Mouse (Mus musculus): ENCODE results near the gene Cyb5b. TPM values are rescaled to one million over a fixed set of nuclear protein-coding genes. Genes with fewer than 3 reads are reported as not detected.
A peak's percentile ranks its signal among the peaks of the same experiment; 100 is the strongest.

Cyb5b gene
- polyA plus RNA-seq, 1 experiment, result 19.4 TPM

GRCm38 (mm10) chr8:107150057-107150403 lies 410 bp upstream of the Cyb5b start:
- TF ChIP-seq POLR2A (IDR thresholded peaks at IDR 0.05; ENCODE audit: borderline replicate concordance, control insufficient read depth, low read depth, low read length), result no peak
- no peak for TF ChIP-seq CTCF (IDR thresholded peaks at IDR 0.05; ENCODE audit: control insufficient read depth, insufficient read depth, low read length)
- H3K4me1 ChIP-seq (ENCODE audit: control insufficient read depth, insufficient read depth, low read length), result peaks cover 3% of the 10 kb centered on the region; the same call in 1 of the 2 replicates
- peak overlapping the region; percentile 96 for H3K4me3 ChIP-seq (replicated peaks; ENCODE audit: control insufficient read depth, low read depth, low read length)
- no peak overlapping the region; the same call in 1 of the 2 replicates for H3K27ac ChIP-seq (ENCODE audit: control insufficient read depth, insufficient read depth, low read depth, low read length, poor library complexity)
- WGBS, result 31% methylated on average over 6 of the region's 6 CpGs

DNA sequence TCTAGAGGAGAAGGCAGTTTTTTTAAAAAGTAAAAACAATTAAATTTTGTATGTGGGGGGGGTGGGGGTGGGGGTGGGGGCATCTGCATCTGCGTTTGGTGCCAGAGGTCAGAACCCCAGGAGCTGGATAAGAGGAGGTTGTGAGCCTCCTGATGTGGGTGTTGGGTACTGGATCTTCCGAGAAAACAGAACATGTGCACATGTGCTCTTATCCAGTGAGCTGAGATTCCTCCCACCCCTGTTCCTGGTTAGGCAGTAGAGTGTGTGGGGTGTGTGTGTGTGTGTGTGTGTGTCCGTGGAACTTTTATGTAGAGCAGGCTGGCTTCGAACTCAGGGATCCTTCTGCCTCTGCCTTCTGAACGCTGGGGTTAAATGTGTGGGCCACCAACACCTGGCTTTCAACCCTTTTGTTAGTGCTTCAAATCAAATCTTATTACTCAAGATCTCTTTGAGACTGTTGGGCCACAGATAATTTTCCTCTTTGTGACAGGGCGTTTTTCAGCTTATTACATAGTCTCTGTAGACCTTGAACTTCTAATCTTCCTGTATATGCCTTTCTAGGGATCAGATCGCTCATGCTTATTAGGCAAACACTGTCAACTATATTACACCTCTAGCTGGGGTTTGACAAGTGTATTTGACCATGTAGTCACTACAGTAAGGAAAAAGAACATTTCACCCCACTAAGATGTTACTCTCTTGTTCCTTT lies 926 bp downstream of the Cyb5b start:
- WGBS, result 47% methylated on average over 7 of the region's 7 CpGs
- TF ChIP-seq POLR2A (IDR thresholded peaks at IDR 0.05; ENCODE audit: borderline replicate concordance, control insufficient read depth, low read depth, low read length) (no peak), CTCF (IDR thresholded peaks at IDR 0.05; ENCODE audit: control insufficient read depth, insufficient read depth, low read length) (no peak)
- H3K27ac ChIP-seq (ENCODE audit: control insufficient read depth, insufficient read depth, low read depth, low read length, poor library complexity), result no peak overlapping the region
- peak overlapping the region; percentile 64 for H3K4me3 ChIP-seq (replicated peaks; ENCODE audit: control insufficient read depth, low read depth, low read length)
- peaks cover 3% of the 10 kb centered on the region; the same call in 1 of the 2 replicates for H3K4me1 ChIP-seq (ENCODE audit: control insufficient read depth, insufficient read depth, low read length)

- 90% methylated on average over 14 of the region's 14 CpGs for WGBS
- TF ChIP-seq CTCF (IDR thresholded peaks at IDR 0.05; ENCODE audit: control insufficient read depth, insufficient read depth, low read length), result no peak
- TF ChIP-seq POLR2A (IDR thresholded peaks at IDR 0.05; ENCODE audit: borderline replicate concordance, control insufficient read depth, low read depth, low read length), result no peak
- Histone ChIP-seq H3K27ac (ENCODE audit: control insufficient read depth, insufficient read depth, low read depth, low read length, poor library complexity) (no peak overlapping the region), H3K4me3 (replicated peaks; ENCODE audit: control insufficient read depth, low read depth, low read length) (peak overlapping the region; percentile 1), H3K4me1 (ENCODE audit: control insufficient read depth, insufficient read depth, low read length) (peaks cover 3% of the 10 kb centered on the region; the same call in 1 of the 2 replicates)
Observed at GRCm38 (mm10) chr8:107153326-107154210, 3.1 kb downstream of the Cyb5b start.

DNA sequence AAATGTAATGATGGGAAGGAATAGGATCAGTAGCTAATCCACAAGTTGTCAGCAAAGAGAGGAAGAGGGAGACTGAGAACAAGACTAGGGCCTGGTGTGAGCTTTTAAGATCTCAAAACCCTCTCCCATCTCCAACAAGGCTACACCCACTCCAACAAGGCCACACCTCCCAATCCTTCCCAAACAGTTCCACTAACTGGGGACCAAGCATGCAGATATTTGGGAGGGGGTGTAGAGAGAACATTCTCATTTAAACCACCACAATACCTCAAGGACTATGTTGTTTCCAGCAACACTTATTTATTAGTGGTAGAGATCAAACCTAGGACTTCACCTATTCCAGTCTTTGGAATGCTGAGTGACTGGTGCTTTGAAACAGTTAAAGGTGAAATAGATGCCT lies 6.4 kb downstream of the Cyb5b start:
- TF ChIP-seq POLR2A (IDR thresholded peaks at IDR 0.05; ENCODE audit: borderline replicate concordance, control insufficient read depth, low read depth, low read length), result no peak
- no peak for TF ChIP-seq CTCF (IDR thresholded peaks at IDR 0.05; ENCODE audit: control insufficient read depth, insufficient read depth, low read length)
- Histone ChIP-seq H3K4me1 (ENCODE audit: control insufficient read depth, insufficient read depth, low read length) (no peaks in the 10 kb centered on the region), H3K4me3 (replicated peaks; ENCODE audit: control insufficient read depth, low read depth, low read length) (no peak overlapping the region), H3K27ac (ENCODE audit: control insufficient read depth, insufficient read depth, low read depth, low read length, poor library complexity) (no peak overlapping the region)

GRCm38 (mm10) chr8:107157836-107158235 lies 7.4 kb downstream of the Cyb5b start:
- 68% methylated on average over 1 of the region's 1 CpGs for WGBS
- peaks cover 2% of the 10 kb centered on the region; the same call in 1 of the 2 replicates for H3K4me1 ChIP-seq (ENCODE audit: control insufficient read depth, insufficient read depth, low read length)
- H3K4me3 ChIP-seq (replicated peaks; ENCODE audit: control insufficient read depth, low read depth, low read length), result no peak overlapping the region
- TF ChIP-seq POLR2A (IDR thresholded peaks at IDR 0.05; ENCODE audit: borderline replicate concordance, control insufficient read depth, low read depth, low read length), result no peak
- H3K27ac ChIP-seq (ENCODE audit: control insufficient read depth, insufficient read depth, low read depth, low read length, poor library complexity), result no peak overlapping the region

GRCm38 (mm10) chr8:107158890-107159289 lies 8.4 kb downstream of the Cyb5b start:
- Histone ChIP-seq H3K4me3 (replicated peaks; ENCODE audit: control insufficient read depth, low read depth, low read length) (no peak overlapping the region), H3K4me1 (ENCODE audit: control insufficient read depth, insufficient read depth, low read length) (peaks cover 3% of the 10 kb centered on the region; the same call in 1 of the 2 replicates), H3K27ac (ENCODE audit: control insufficient read depth, insufficient read depth, low read depth, low read length, poor library complexity) (no peak overlapping the region)
- TF ChIP-seq CTCF (IDR thresholded peaks at IDR 0.05; ENCODE audit: control insufficient read depth, insufficient read depth, low read length), result no peak
- no peak for TF ChIP-seq POLR2A (IDR thresholded peaks at IDR 0.05; ENCODE audit: borderline replicate concordance, control insufficient read depth, low read depth, low read length)

GRCm38 (mm10) chr8:107164251-107164773 lies 13.9 kb downstream of the Cyb5b start:
- peaks cover 3% of the 10 kb centered on the region for H3K4me1 ChIP-seq (ENCODE audit: control insufficient read depth, insufficient read depth, low read length)
- 55% methylated on average over 7 of the region's 7 CpGs for WGBS
- no peak overlapping the region for H3K4me3 ChIP-seq (replicated peaks; ENCODE audit: control insufficient read depth, low read depth, low read length)
- peak overlapping the region; percentile 85 for H3K27ac ChIP-seq (ENCODE audit: control insufficient read depth, insufficient read depth, low read depth, low read length, poor library complexity)
- TF ChIP-seq CTCF (IDR thresholded peaks at IDR 0.05; ENCODE audit: control insufficient read depth, insufficient read depth, low read length), result no peak
- TF ChIP-seq POLR2A (IDR thresholded peaks at IDR 0.05; ENCODE audit: borderline replicate concordance, control insufficient read depth, low read depth, low read length), result no peak

GRCm38 (mm10) chr8:107165745-107166144 lies 15.3 kb downstream of the Cyb5b start:
- Histone ChIP-seq H3K4me3 (replicated peaks; ENCODE audit: control insufficient read depth, low read depth, low read length) (no peak overlapping the region), H3K4me1 (ENCODE audit: control insufficient read depth, insufficient read depth, low read length) (peaks cover 3% of the 10 kb centered on the region), H3K27ac (ENCODE audit: control insufficient read depth, insufficient read depth, low read depth, low read length, poor library complexity) (no peak overlapping the region; the same call in 1 of the 2 replicates)
- 67% methylated on average over 9 of the region's 9 CpGs for WGBS
- TF ChIP-seq CTCF (IDR thresholded peaks at IDR 0.05; ENCODE audit: control insufficient read depth, insufficient read depth, low read length) (no peak), POLR2A (IDR thresholded peaks at IDR 0.05; ENCODE audit: borderline replicate concordance, control insufficient read depth, low read depth, low read length) (no peak)
